Mouse (Mus musculus): ENCODE data around the gene Cflar. TPM values are rescaled to one million over a fixed set of nuclear protein-coding genes. Genes with fewer than 3 reads are reported as not detected.
"Not testable (repeated sequence)": the region's sequence is repeated elsewhere in the genome, so short reads cannot be mapped to it uniquely, and the experiment has no call there.

Cflar gene
- polyA plus RNA-seq (2016; fragmentation: Nextera tagmentation; extraction: Ambion mirVana): 23.2 and 26.2 TPM in 2 replicates

DNA sequence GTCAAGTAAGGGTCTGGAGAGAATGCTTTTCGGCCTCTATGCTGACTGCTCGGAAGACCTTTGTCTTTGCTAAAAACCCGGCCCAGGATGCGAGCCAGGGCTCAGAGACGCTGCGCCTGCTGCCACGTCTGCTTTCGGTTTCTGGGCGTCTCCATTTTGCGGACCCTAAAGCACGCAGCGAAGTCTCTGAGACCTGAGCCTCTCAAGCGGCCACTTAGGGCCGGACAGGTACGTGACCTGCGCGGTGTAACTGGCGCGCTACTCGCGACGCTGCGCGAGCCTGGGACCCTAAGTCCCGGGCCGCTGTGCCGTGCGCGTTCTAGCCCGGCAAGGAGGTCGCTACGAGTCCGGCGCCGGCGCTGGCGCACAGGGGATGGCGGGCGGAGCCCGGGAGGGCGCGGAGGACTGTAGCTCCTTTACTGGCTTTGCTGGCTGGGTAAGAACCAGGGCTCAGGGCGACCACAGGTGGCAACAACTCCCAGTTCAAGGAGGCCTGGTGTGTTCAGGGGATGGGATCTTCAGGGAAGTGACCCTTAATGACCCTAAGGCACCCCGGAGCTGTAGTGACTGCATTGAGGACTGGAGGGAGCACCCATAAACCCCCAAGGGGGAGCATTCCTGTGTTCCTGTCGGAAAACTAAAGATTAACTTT is at the start of gene Cflar:
Cflar (plus strand) TSS at position 144 of the 652 bp plus-strand sequence.
- peaks cover 16% of the 10 kb centered on the region for H3K36me3 ChIP-seq
- no peaks in the 10 kb centered on the region for H3K9me3 ChIP-seq (replicated peaks)
- under 1% methylated on average over 45 of the region's 45 CpGs for WGBS

DNA sequence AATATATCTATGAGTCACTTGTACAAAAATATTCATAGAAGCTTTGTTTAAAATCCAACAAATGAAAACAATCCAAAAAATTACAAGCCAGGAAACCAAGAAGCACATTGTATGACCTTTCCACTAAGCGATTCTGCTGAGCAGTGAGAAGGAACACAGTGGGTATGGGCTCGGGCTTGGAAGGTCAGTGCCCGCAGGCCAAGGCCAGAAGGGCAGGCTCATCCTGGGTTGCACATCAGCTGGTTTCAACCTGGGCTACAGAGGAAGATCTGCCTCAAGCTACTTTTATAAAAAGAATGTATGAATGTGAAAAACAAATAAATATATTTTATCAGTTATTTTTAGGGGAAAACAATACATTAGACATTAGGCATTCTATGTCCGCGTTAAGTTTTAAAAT is 48.6 kb upstream of the Cflar start:
- H3K27ac ChIP-seq; H3K9me3 ChIP-seq (replicated peaks); H3K36me3 ChIP-seq; H3K4me3 ChIP-seq; H3K27me3 ChIP-seq (ENCODE audit: low read depth, poor library complexity, severe bottlenecking); H3K4me1 ChIP-seq; DNase-seq (ENCODE audit: low spot score): not testable (repeated sequence)
- WGBS: 92% methylated on average over 5 of the region's 5 CpGs

More for the DNA sequence above, at the start of gene Cflar:
- Histone ChIP-seq H3K4me1 (peaks cover 22% of the 10 kb centered on the region), H3K27me3 (ENCODE audit: low read depth, poor library complexity, severe bottlenecking) (no peaks in the 10 kb centered on the region), H3K27ac (peak within 1 kb of the TSS; percentile 94), H3K4me3 (peak within 1 kb of the TSS; percentile 74)
- peak; percentile 82 for DNase-seq (ENCODE audit: low spot score)

GRCm38 (mm10) chr1:58663365-58663764 is 47.9 kb upstream of the Cflar start:
- not testable (repeated sequence) for H3K4me1 ChIP-seq; H3K36me3 ChIP-seq; H3K27me3 ChIP-seq (ENCODE audit: low read depth, poor library complexity, severe bottlenecking); H3K4me3 ChIP-seq; DNase-seq (ENCODE audit: low spot score); H3K27ac ChIP-seq; H3K9me3 ChIP-seq (replicated peaks)
- WGBS: 90% methylated on average over 3 of the region's 3 CpGs

GRCm38 (mm10) chr1:58668191-58668590 is 43.1 kb upstream of the Cflar start:
- no peaks in the 10 kb centered on the region for H3K36me3 ChIP-seq
- no peak overlapping the region for H3K4me3 ChIP-seq
- H3K27me3 ChIP-seq (ENCODE audit: low read depth, poor library complexity, severe bottlenecking): no peaks in the 10 kb centered on the region
- H3K27ac ChIP-seq: no peak overlapping the region
- WGBS: 95% methylated on average over 5 of the region's 5 CpGs
- DNase-seq (ENCODE audit: low spot score): peak; percentile 7
- H3K9me3 ChIP-seq (replicated peaks): no peaks in the 10 kb centered on the region
- no peaks in the 10 kb centered on the region for H3K4me1 ChIP-seq

- H3K9me3 ChIP-seq (replicated peaks); H3K4me3 ChIP-seq; H3K27me3 ChIP-seq (ENCODE audit: low read depth, poor library complexity, severe bottlenecking); H3K36me3 ChIP-seq; DNase-seq (ENCODE audit: low spot score); H3K4me1 ChIP-seq; H3K27ac ChIP-seq: not testable (repeated sequence)
- WGBS: 93% methylated on average over 3 of the region's 3 CpGs
Measured at GRCm38 (mm10) chr1:58669635-58670034, 41.7 kb upstream of the Cflar start.

DNA sequence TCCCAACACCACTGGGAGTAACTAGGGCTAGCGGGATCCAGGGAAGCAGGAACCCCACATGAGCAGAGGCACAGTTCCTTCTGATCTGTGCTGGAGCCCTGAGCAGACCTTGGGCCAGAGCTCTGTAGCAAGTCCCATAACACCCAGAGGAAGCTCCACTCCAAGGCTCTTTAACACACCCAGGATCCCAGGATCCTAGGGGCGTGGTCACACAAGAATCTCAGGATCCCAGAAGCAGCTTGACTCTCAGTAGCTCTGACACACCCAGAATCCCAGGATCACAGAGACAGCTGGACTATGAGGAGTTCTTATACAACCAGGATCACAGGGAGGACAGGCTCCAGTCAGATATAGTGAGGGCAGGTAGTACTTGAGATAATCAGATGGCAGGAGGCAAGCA is 39.2 kb upstream of the Cflar start:
- Histone ChIP-seq H3K4me1 (no peaks in the 10 kb centered on the region), H3K27ac (no peak overlapping the region), H3K36me3 (no peaks in the 10 kb centered on the region), H3K4me3 (no peak overlapping the region), H3K27me3 (ENCODE audit: low read depth, poor library complexity, severe bottlenecking) (no peaks in the 10 kb centered on the region), H3K9me3 (replicated peaks) (no peaks in the 10 kb centered on the region)
- WGBS: 91% methylated on average over 2 of the region's 2 CpGs
- DNase-seq (ENCODE audit: low spot score): no peak

DNA sequence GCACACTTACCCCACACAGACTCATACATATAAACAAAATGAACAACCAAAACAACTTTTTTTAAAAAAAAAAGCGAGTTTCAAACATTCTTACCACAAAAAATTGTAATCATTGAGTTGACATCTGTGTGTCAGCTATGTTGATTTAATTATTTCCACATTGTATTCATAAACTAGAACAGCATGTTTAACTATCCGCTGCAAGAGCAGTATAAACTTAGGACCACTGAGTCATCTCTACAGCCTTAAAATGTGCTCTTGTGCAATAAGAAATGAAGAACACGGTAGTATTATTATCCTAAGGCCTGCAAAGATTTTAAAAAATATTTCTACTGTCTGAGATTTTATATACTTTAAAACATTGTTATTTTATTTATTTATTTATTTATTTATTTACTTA is 36.3 kb upstream of the Cflar start:
- H3K27me3 ChIP-seq (ENCODE audit: low read depth, poor library complexity, severe bottlenecking): no peaks in the 10 kb centered on the region
- no peaks in the 10 kb centered on the region for H3K36me3 ChIP-seq
- DNase-seq (ENCODE audit: low spot score): no peak
- no peak overlapping the region for H3K27ac ChIP-seq
- no peaks in the 10 kb centered on the region for H3K4me1 ChIP-seq
- H3K4me3 ChIP-seq: no peak overlapping the region
- H3K9me3 ChIP-seq (replicated peaks): no peaks in the 10 kb centered on the region
- 90% methylated on average over 3 of the region's 3 CpGs for WGBS

DNA sequence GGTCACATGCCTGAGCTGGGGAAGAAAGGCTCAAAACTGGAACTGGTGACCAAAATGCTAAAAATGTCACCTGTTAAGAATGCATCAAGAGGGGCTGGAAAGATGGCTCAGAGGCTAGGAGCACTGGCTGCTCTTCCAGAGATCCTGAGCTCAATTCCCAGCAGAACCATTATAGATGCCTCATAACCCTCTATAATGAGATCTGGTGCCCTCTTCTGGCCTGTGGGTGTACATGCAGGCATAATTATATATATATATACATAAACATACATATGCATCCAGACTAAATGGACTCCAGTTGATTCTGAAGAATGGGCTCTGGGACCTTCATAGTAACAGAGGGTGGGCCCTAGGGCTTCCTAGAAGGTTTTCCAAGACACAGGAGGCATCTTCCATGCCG is 33.7 kb upstream of the Cflar start:
- no peaks in the 10 kb centered on the region for H3K9me3 ChIP-seq (replicated peaks)
- no peaks in the 10 kb centered on the region for H3K27me3 ChIP-seq (ENCODE audit: low read depth, poor library complexity, severe bottlenecking)
- no peaks in the 10 kb centered on the region for H3K4me1 ChIP-seq
- H3K4me3 ChIP-seq: no peak overlapping the region
- peak; percentile 31 for DNase-seq (ENCODE audit: low spot score)
- no peaks in the 10 kb centered on the region for H3K36me3 ChIP-seq
- H3K27ac ChIP-seq: no peak overlapping the region
- 93% methylated on average over 1 of the region's 1 CpGs for WGBS

- H3K27ac ChIP-seq; H3K9me3 ChIP-seq (replicated peaks); H3K36me3 ChIP-seq; H3K4me3 ChIP-seq; H3K4me1 ChIP-seq; H3K27me3 ChIP-seq (ENCODE audit: low read depth, poor library complexity, severe bottlenecking): not testable (repeated sequence)
- 79% methylated on average over 5 of the region's 5 CpGs for WGBS
- peak; percentile 7 for DNase-seq (ENCODE audit: low spot score)
Measured at GRCm38 (mm10) chr1:58678412-58678811, 32.9 kb upstream of the Cflar start.

- H3K36me3 ChIP-seq: no peaks in the 10 kb centered on the region
- no peaks in the 10 kb centered on the region for H3K9me3 ChIP-seq (replicated peaks)
- DNase-seq (ENCODE audit: low spot score): peak; percentile 10
- no peak overlapping the region for H3K4me3 ChIP-seq
- 80% methylated on average over 1 of the region's 1 CpGs for WGBS
- H3K27ac ChIP-seq: no peak overlapping the region
- H3K4me1 ChIP-seq: no peaks in the 10 kb centered on the region
- H3K27me3 ChIP-seq (ENCODE audit: low read depth, poor library complexity, severe bottlenecking): no peaks in the 10 kb centered on the region
Measured at GRCm38 (mm10) chr1:58689426-58689825, 21.9 kb upstream of the Cflar start.

DNA sequence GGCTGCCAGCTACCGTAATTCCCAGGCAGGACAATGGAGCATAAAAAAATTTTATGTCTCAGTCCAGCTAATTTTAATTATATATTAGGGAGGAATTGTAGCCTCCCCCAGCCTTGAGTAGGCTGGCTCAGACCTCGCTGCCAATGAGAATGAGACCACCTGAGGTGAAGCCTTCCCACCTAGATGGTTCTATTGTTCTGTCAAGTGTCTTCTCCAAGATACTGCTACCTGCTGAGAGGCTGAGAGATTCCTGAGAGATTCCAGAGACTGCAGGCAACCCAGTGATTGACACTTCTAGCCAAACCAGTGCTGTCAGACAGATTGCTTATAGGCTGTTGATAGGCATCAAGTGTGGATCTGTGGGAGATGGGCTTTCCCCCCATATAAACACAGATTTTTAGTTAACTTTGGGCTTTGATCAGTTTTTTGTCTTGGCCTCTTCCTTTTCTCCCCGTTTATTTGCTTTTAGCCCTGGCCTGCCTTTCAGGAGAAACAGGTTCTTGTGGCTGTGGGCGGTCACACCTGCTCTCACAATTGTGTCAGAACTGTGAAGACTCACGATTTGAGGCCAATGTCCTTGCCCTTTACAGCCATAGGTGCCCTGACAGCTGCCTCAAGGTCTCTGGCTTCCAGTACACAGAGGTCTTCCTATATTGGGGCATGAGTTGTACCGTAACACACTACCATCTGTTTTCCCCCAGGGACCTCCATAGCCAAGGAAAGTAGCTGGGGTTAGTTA is 21.1 kb upstream of the Cflar start:
- H3K9me3 ChIP-seq (replicated peaks): no peaks in the 10 kb centered on the region
- no peaks in the 10 kb centered on the region for H3K27me3 ChIP-seq (ENCODE audit: low read depth, poor library complexity, severe bottlenecking)
- no peak overlapping the region for H3K4me3 ChIP-seq
- no peak overlapping the region for H3K27ac ChIP-seq
- H3K4me1 ChIP-seq: no peaks in the 10 kb centered on the region
- no peaks in the 10 kb centered on the region for H3K36me3 ChIP-seq
- 63% methylated on average over 6 of the region's 6 CpGs for WGBS
- DNase-seq (ENCODE audit: low spot score): peak; percentile 12

- not testable (repeated sequence) for H3K4me3 ChIP-seq; H3K27me3 ChIP-seq (ENCODE audit: low read depth, poor library complexity, severe bottlenecking); H3K4me1 ChIP-seq; H3K36me3 ChIP-seq; H3K27ac ChIP-seq; H3K9me3 ChIP-seq (replicated peaks)
- DNase-seq (ENCODE audit: low spot score): peak; percentile 5
- WGBS: 67% methylated on average over 2 of the region's 3 CpGs
Measured at GRCm38 (mm10) chr1:58690834-58691488, 20.3 kb upstream of the Cflar start.

GRCm38 (mm10) chr1:58691718-58692117 is 19.6 kb upstream of the Cflar start:
- H3K27ac ChIP-seq; H3K4me3 ChIP-seq; H3K4me1 ChIP-seq; H3K9me3 ChIP-seq (replicated peaks); DNase-seq (ENCODE audit: low spot score); H3K36me3 ChIP-seq; H3K27me3 ChIP-seq (ENCODE audit: low read depth, poor library complexity, severe bottlenecking): not testable (repeated sequence)
- 75% methylated on average over 1 of the region's 1 CpGs for WGBS

All from limb, embryonic 10.5 days (tissue).